Mouse (Mus musculus): ENCODE measurements at regions not wholly inside any gene's neighbourhood (a gene's known extent, or its start where the extent isn't known, plus 50 kb on each side); places are given as distances from the start of the nearest gene placed in this dataset.
"Not testable (repeated sequence)": the region's sequence is repeated elsewhere in the genome, so short reads cannot be mapped to it uniquely, and the experiment has no call there.

DNA sequence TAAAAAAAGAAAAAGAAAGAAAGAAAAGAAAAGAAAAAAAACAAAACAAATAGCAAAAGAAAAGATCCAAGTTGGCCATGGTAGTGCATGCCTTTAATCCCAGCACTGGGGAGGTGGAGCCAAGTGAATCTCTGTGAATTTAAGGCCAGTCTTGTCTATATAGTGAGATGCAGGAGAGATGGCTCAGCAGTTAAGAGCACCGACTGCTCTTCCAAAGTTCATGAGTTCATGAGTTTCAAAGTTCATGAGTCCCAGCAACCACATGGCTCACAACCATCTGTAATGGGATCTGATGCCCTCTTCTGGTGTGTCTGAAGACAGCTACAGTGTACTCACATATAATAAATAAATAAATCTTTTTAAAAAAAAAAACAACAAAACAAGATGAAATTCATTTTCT lies 130.3 kb downstream of the Zfp36l1 start:
- not testable (repeated sequence) for ATAC-seq
- WGBS: 39% methylated on average over 1 of the region's 1 CpGs

GRCm38 (mm10) chr12:79980711-79981110 lies 132.1 kb downstream of the Zfp36l1 start:
- Histone ChIP-seq H3K9me3 (ENCODE audit: control insufficient read depth) (no peaks in the 10 kb centered on the region), H3K4me3 (ENCODE audit: low read depth, low read length) (no peak overlapping the region), H3K36me3 (ENCODE audit: control insufficient read depth, insufficient read depth) (no peaks in the 10 kb centered on the region), H3K4me1 (replicated peaks; ENCODE audit: control insufficient read depth, insufficient read depth, low read length) (no peaks in the 10 kb centered on the region), H3K4me2 (replicated peaks; ENCODE audit: low read depth) (no peak overlapping the region), H3K9ac (ENCODE audit: low read depth, low read length) (no peak overlapping the region), H3K27me3 (replicated peaks; ENCODE audit: control insufficient read depth, insufficient read depth, low read length) (no peaks in the 10 kb centered on the region), H3K27ac (ENCODE audit: low read depth, low read length) (no peak overlapping the region)
- no peak for TF ChIP-seq CTCF (IDR thresholded peaks at IDR 0.05; ENCODE audit: low read depth)
- WGBS: 67% methylated on average over 4 of the region's 4 CpGs
- ATAC-seq: no peak

More for the DNA sequence above, 130.3 kb downstream of the Zfp36l1 start:
- not testable (repeated sequence) for H3K9me3 ChIP-seq (ENCODE audit: control insufficient read depth); H3K27ac ChIP-seq (ENCODE audit: low read depth, low read length); H3K4me2 ChIP-seq (replicated peaks; ENCODE audit: low read depth); H3K36me3 ChIP-seq (ENCODE audit: control insufficient read depth, insufficient read depth); H3K27me3 ChIP-seq (replicated peaks; ENCODE audit: control insufficient read depth, insufficient read depth, low read length); H3K4me1 ChIP-seq (replicated peaks; ENCODE audit: control insufficient read depth, insufficient read depth, low read length); H3K4me3 ChIP-seq (ENCODE audit: low read depth, low read length); H3K9ac ChIP-seq (ENCODE audit: low read depth, low read length)
- peak; percentile 26 for TF ChIP-seq CTCF (IDR thresholded peaks at IDR 0.05; ENCODE audit: low read depth)

GRCm38 (mm10) chr12:79977136-79977535 lies 135.7 kb downstream of the Zfp36l1 start:
- WGBS: 98% methylated on average over 3 of the region's 3 CpGs
- no peaks in the 10 kb centered on the region for H3K9me3 ChIP-seq (ENCODE audit: control insufficient read depth)
- H3K36me3 ChIP-seq (ENCODE audit: control insufficient read depth, insufficient read depth): no peaks in the 10 kb centered on the region
- H3K4me1 ChIP-seq (replicated peaks; ENCODE audit: control insufficient read depth, insufficient read depth, low read length): no peaks in the 10 kb centered on the region
- ATAC-seq: no peak
- H3K27ac ChIP-seq (ENCODE audit: low read depth, low read length): no peak overlapping the region
- H3K9ac ChIP-seq (ENCODE audit: low read depth, low read length): no peak overlapping the region
- no peak overlapping the region for H3K4me2 ChIP-seq (replicated peaks; ENCODE audit: low read depth)
- no peak overlapping the region for H3K4me3 ChIP-seq (ENCODE audit: low read depth, low read length)
- no peak for TF ChIP-seq CTCF (IDR thresholded peaks at IDR 0.05; ENCODE audit: low read depth)
- H3K27me3 ChIP-seq (replicated peaks; ENCODE audit: control insufficient read depth, insufficient read depth, low read length): no peaks in the 10 kb centered on the region

- Histone ChIP-seq H3K27me3 (replicated peaks; ENCODE audit: control insufficient read depth, insufficient read depth, low read length) (no peaks in the 10 kb centered on the region), H3K4me1 (replicated peaks; ENCODE audit: control insufficient read depth, insufficient read depth, low read length) (no peaks in the 10 kb centered on the region), H3K9me3 (ENCODE audit: control insufficient read depth) (no peaks in the 10 kb centered on the region), H3K9ac (ENCODE audit: low read depth, low read length) (no peak overlapping the region), H3K4me2 (replicated peaks; ENCODE audit: low read depth) (no peak overlapping the region), H3K36me3 (ENCODE audit: control insufficient read depth, insufficient read depth) (no peaks in the 10 kb centered on the region), H3K4me3 (ENCODE audit: low read depth, low read length) (no peak overlapping the region), H3K27ac (ENCODE audit: low read depth, low read length) (no peak overlapping the region)
- no peak for ATAC-seq
- 57% methylated on average over 9 of the region's 9 CpGs for WGBS
- TF ChIP-seq CTCF (IDR thresholded peaks at IDR 0.05; ENCODE audit: low read depth): no peak
Measured at GRCm38 (mm10) chr12:79975466-79976239, 137.2 kb downstream of the Zfp36l1 start.

DNA sequence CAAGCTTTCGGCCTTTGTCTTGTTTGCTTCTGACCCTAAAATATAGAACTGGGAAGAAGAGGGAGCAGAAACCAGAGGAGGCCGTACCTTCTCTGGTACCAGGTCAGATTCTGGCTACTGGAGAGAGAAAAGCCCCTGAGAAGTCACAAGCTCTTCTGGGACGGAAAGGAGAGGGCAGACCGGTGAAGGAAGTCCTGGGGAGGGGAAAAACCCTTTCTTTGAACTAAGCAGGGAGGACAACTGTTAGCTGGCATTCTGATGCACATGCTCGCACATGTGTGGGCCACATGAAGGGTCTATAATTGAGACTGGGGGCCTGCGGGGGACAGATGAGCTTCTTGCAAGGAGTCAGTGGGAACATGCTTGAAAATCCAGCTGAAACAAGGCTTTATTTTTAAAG lies 137.8 kb downstream of the Zfp36l1 start:
- Histone ChIP-seq H3K9me3 (ENCODE audit: control insufficient read depth) (no peaks in the 10 kb centered on the region), H3K27me3 (replicated peaks; ENCODE audit: control insufficient read depth, insufficient read depth, low read length) (no peaks in the 10 kb centered on the region), H3K9ac (ENCODE audit: low read depth, low read length) (no peak overlapping the region), H3K4me1 (replicated peaks; ENCODE audit: control insufficient read depth, insufficient read depth, low read length) (no peaks in the 10 kb centered on the region), H3K36me3 (ENCODE audit: control insufficient read depth, insufficient read depth) (no peaks in the 10 kb centered on the region), H3K4me2 (replicated peaks; ENCODE audit: low read depth) (no peak overlapping the region), H3K27ac (ENCODE audit: low read depth, low read length) (no peak overlapping the region; the same call in 1 of the 2 replicates), H3K4me3 (ENCODE audit: low read depth, low read length) (no peak overlapping the region)
- WGBS: 65% methylated on average over 6 of the region's 6 CpGs
- TF ChIP-seq CTCF (IDR thresholded peaks at IDR 0.05; ENCODE audit: low read depth): no peak
- no peak for ATAC-seq

DNA sequence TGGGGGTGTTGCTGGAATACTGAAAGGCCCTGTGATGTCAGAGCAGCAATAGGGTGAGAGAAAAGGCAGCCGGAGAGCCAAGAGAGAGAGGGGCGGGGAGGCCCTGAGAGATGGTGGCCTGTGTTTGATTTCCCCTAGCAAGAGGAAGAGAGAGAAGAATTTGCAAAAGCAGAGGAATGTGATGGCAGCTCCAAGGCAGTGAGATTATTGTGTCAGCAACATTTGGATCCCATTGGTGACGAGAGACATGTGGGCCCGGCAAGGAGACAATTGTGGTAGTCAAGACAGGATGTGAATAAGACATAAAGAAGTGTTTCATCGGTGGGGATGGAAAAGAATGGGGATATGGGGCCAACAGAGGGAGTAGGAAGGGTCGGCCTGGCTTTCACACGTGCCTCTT lies 138.3 kb downstream of the Zfp36l1 start:
- no peak overlapping the region for H3K9ac ChIP-seq (ENCODE audit: low read depth, low read length)
- no peak overlapping the region for H3K4me3 ChIP-seq (ENCODE audit: low read depth, low read length)

More for the DNA sequence above, 138.3 kb downstream of the Zfp36l1 start:
- H3K36me3 ChIP-seq (ENCODE audit: control insufficient read depth, insufficient read depth): no peaks in the 10 kb centered on the region
- no peak overlapping the region for H3K4me2 ChIP-seq (replicated peaks; ENCODE audit: low read depth)
- 65% methylated on average over 7 of the region's 7 CpGs for WGBS
- H3K4me1 ChIP-seq (replicated peaks; ENCODE audit: control insufficient read depth, insufficient read depth, low read length): no peaks in the 10 kb centered on the region
- no peak overlapping the region for H3K27ac ChIP-seq (ENCODE audit: low read depth, low read length)
- no peak for TF ChIP-seq CTCF (IDR thresholded peaks at IDR 0.05; ENCODE audit: low read depth)
- no peak for ATAC-seq
- H3K27me3 ChIP-seq (replicated peaks; ENCODE audit: control insufficient read depth, insufficient read depth, low read length): no peaks in the 10 kb centered on the region
- no peaks in the 10 kb centered on the region for H3K9me3 ChIP-seq (ENCODE audit: control insufficient read depth)
